Mouse (Mus musculus) megakaryocyte, embryonic 14.5 days (primary cell): ENCODE measurements around the gene Ifit3.
"Not testable (repeated sequence)": the region's sequence is repeated elsewhere in the genome, so short reads cannot be mapped to it uniquely, and the experiment has no call there.

ENCODE experiments used
- FLI1 ChIP-seq: IDR thresholded peaks from 2 replicates; pipeline ENCODE4 v1.6.1; 2012; ENCODE audit warnings: low read length, inconsistent platforms, mixed read lengths
- GATA1 ChIP-seq: IDR thresholded peaks from 3 replicates; pipeline ENCODE4 v1.6.1; 2012; ENCODE audit warnings: mixed read lengths, low read length, inconsistent platforms, borderline replicate concordance

DNA sequence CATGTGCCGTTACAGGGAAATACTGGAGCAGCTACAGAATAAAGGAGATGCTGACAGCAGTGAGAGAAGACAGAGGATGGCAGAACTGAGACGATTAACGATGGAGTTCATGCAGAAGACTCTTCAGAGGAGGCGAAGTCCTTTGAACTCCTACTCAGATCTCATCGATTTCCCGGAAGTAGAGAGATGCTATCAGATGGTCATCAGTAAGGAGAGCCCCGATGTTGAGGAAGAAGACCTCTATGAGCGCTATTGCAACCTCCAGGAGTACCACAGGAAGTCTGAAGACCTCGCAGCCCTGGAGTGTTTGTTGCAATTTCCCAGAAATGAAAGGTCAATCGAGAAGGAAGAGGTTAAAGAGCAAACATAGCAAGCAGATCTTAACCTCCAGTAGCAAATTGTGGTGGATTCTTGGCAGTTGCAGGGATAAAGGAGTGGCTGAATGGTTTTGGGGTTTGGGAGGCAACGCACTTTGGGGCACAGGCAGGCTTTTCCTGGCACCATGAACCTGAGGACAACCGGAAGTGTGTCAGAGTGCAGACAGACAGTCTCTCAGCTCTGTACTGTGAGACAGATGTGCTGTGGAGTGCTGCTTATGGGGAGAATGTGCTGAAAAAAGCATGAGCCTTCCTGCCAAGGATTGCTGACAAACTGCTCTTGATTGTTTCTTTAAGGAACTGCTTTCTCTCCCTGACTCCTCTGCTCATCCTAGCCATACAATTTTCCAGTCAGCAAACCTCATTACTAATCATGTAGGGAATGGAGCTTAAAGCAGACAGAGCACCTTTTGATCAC, 4.8 kb downstream of the Ifit3 start:
- not testable (repeated sequence) for TF ChIP-seq GATA1, FLI1
